Mouse (Mus musculus): Measurements from ENCODE around the gene Ctnnbl1. TPM values are rescaled to one million over a fixed set of nuclear protein-coding genes. Genes with fewer than 3 reads are reported as not detected.

The Ctnnbl1 gene
- polyA plus RNA-seq, 1 experiment from 2014 or later = 33.3 TPM

- no peak overlapping the region for H3K9ac ChIP-seq (ENCODE audit: low read length)
- no peaks in the 10 kb centered on the region for H3K9me3 ChIP-seq (replicated peaks; ENCODE audit: control insufficient read depth, low read length)
- no peaks in the 10 kb centered on the region for H3K36me3 ChIP-seq (ENCODE audit: control insufficient read depth, insufficient read depth)
- H3K27ac ChIP-seq (ENCODE audit: low read length) = no peak overlapping the region
- no peak overlapping the region for H3K4me2 ChIP-seq (ENCODE audit: low read depth, low read length)
- no peak overlapping the region for H3K4me3 ChIP-seq (ENCODE audit: low read length)
- H3K27me3 ChIP-seq (ENCODE audit: control insufficient read depth, insufficient read depth, low read length) = no peaks in the 10 kb centered on the region
- WGBS = 87% methylated on average over 8 of the region's 8 CpGs
- peaks cover 11% of the 10 kb centered on the region for H3K4me1 ChIP-seq (ENCODE audit: control insufficient read depth, insufficient read depth, low read length)
- no peak for ATAC-seq (replicated peaks; ENCODE audit: extremely low read depth, insufficient read depth, low FRiP score)
Observed at GRCm38 (mm10) chr2:157859046-157859701, 122.0 kb downstream of the Ctnnbl1 start.

GRCm38 (mm10) chr2:157861273-157861944 lies 124.2 kb downstream of the Ctnnbl1 start:
- no peak overlapping the region for H3K27ac ChIP-seq (ENCODE audit: low read length)
- ATAC-seq (replicated peaks; ENCODE audit: extremely low read depth, insufficient read depth, low FRiP score) = no peak; the same call in 1 of the 2 replicates
- no peaks in the 10 kb centered on the region for H3K27me3 ChIP-seq (ENCODE audit: control insufficient read depth, insufficient read depth, low read length)
- H3K36me3 ChIP-seq (ENCODE audit: control insufficient read depth, insufficient read depth) = no peaks in the 10 kb centered on the region
- H3K4me2 ChIP-seq (ENCODE audit: low read depth, low read length) = no peak overlapping the region
- H3K4me1 ChIP-seq (ENCODE audit: control insufficient read depth, insufficient read depth, low read length) = peaks cover 11% of the 10 kb centered on the region
- 38% methylated on average over 10 of the region's 10 CpGs for WGBS
- no peak overlapping the region for H3K9ac ChIP-seq (ENCODE audit: low read length)
- no peaks in the 10 kb centered on the region for H3K9me3 ChIP-seq (replicated peaks; ENCODE audit: control insufficient read depth, low read length)
- no peak overlapping the region for H3K4me3 ChIP-seq (ENCODE audit: low read length)

GRCm38 (mm10) chr2:157862306-157862705 lies 125.1 kb downstream of the Ctnnbl1 start:
- ATAC-seq (replicated peaks; ENCODE audit: extremely low read depth, insufficient read depth, low FRiP score) = no peak
- no peaks in the 10 kb centered on the region for H3K9me3 ChIP-seq (replicated peaks; ENCODE audit: control insufficient read depth, low read length)
- no peak overlapping the region for H3K4me3 ChIP-seq (ENCODE audit: low read length)
- H3K4me1 ChIP-seq (ENCODE audit: control insufficient read depth, insufficient read depth, low read length) = peaks cover 11% of the 10 kb centered on the region
- H3K27me3 ChIP-seq (ENCODE audit: control insufficient read depth, insufficient read depth, low read length) = no peaks in the 10 kb centered on the region
- 80% methylated on average over 10 of the region's 10 CpGs for WGBS
- no peak overlapping the region for H3K4me2 ChIP-seq (ENCODE audit: low read depth, low read length)
- no peak overlapping the region for H3K9ac ChIP-seq (ENCODE audit: low read length)
- H3K27ac ChIP-seq (ENCODE audit: low read length) = no peak overlapping the region
- no peaks in the 10 kb centered on the region for H3K36me3 ChIP-seq (ENCODE audit: control insufficient read depth, insufficient read depth)

- no peak for ATAC-seq (replicated peaks; ENCODE audit: extremely low read depth, insufficient read depth, low FRiP score)
- H3K4me3 ChIP-seq (ENCODE audit: low read length) = no peak overlapping the region
- 90% methylated on average over 3 of the region's 3 CpGs for WGBS
Observed at GRCm38 (mm10) chr2:157867126-157867525, 129.9 kb downstream of the Ctnnbl1 start.

GRCm38 (mm10) chr2:157870247-157870646 lies 133.0 kb downstream of the Ctnnbl1 start:
- Histone ChIP-seq H3K4me2 (ENCODE audit: low read depth, low read length) (no peak overlapping the region), H3K4me1 (ENCODE audit: control insufficient read depth, insufficient read depth, low read length) (no peaks in the 10 kb centered on the region), H3K9ac (ENCODE audit: low read length) (no peak overlapping the region), H3K4me3 (ENCODE audit: low read length) (no peak overlapping the region), H3K9me3 (replicated peaks; ENCODE audit: control insufficient read depth, low read length) (no peaks in the 10 kb centered on the region), H3K27ac (ENCODE audit: low read length) (no peak overlapping the region), H3K36me3 (ENCODE audit: control insufficient read depth, insufficient read depth) (peaks cover 3% of the 10 kb centered on the region), H3K27me3 (ENCODE audit: control insufficient read depth, insufficient read depth, low read length) (no peaks in the 10 kb centered on the region)
- no peak for ATAC-seq (replicated peaks; ENCODE audit: extremely low read depth, insufficient read depth, low FRiP score)
- 77% methylated on average over 6 of the region's 6 CpGs for WGBS

More at GRCm38 (mm10) chr2:157867126-157867525, 129.9 kb downstream of the Ctnnbl1 start:
- no peak overlapping the region for H3K27ac ChIP-seq (ENCODE audit: low read length)
- H3K9me3 ChIP-seq (replicated peaks; ENCODE audit: control insufficient read depth, low read length) = no peaks in the 10 kb centered on the region
- peaks cover 3% of the 10 kb centered on the region for H3K36me3 ChIP-seq (ENCODE audit: control insufficient read depth, insufficient read depth)
- H3K4me2 ChIP-seq (ENCODE audit: low read depth, low read length) = no peak overlapping the region
- peaks cover 3% of the 10 kb centered on the region; the same call in 1 of the 2 replicates for H3K4me1 ChIP-seq (ENCODE audit: control insufficient read depth, insufficient read depth, low read length)
- no peaks in the 10 kb centered on the region for H3K27me3 ChIP-seq (ENCODE audit: control insufficient read depth, insufficient read depth, low read length)
- no peak overlapping the region for H3K9ac ChIP-seq (ENCODE audit: low read length)

GRCm38 (mm10) chr2:157873223-157873622 lies 136.0 kb downstream of the Ctnnbl1 start:
- no peaks in the 10 kb centered on the region for H3K27me3 ChIP-seq (ENCODE audit: control insufficient read depth, insufficient read depth, low read length)
- no peak overlapping the region for H3K9ac ChIP-seq (ENCODE audit: low read length)
- H3K36me3 ChIP-seq (ENCODE audit: control insufficient read depth, insufficient read depth) = peaks cover 3% of the 10 kb centered on the region
- no peak for ATAC-seq (replicated peaks; ENCODE audit: extremely low read depth, insufficient read depth, low FRiP score)
- H3K4me2 ChIP-seq (ENCODE audit: low read depth, low read length) = no peak overlapping the region
- 71% methylated on average over 6 of the region's 6 CpGs for WGBS
- no peaks in the 10 kb centered on the region for H3K9me3 ChIP-seq (replicated peaks; ENCODE audit: control insufficient read depth, low read length)
- H3K4me3 ChIP-seq (ENCODE audit: low read length) = no peak overlapping the region
- no peaks in the 10 kb centered on the region for H3K4me1 ChIP-seq (ENCODE audit: control insufficient read depth, insufficient read depth, low read length)
- no peak overlapping the region for H3K27ac ChIP-seq (ENCODE audit: low read length)

GRCm38 (mm10) chr2:157873691-157874090 lies 136.5 kb downstream of the Ctnnbl1 start:
- Histone ChIP-seq H3K4me1 (ENCODE audit: control insufficient read depth, insufficient read depth, low read length) (no peaks in the 10 kb centered on the region), H3K36me3 (ENCODE audit: control insufficient read depth, insufficient read depth) (peaks cover 3% of the 10 kb centered on the region), H3K4me3 (ENCODE audit: low read length) (no peak overlapping the region), H3K4me2 (ENCODE audit: low read depth, low read length) (no peak overlapping the region), H3K27ac (ENCODE audit: low read length) (no peak overlapping the region), H3K9me3 (replicated peaks; ENCODE audit: control insufficient read depth, low read length) (no peaks in the 10 kb centered on the region), H3K27me3 (ENCODE audit: control insufficient read depth, insufficient read depth, low read length) (no peaks in the 10 kb centered on the region), H3K9ac (ENCODE audit: low read length) (no peak overlapping the region)
- 74% methylated on average over 1 of the region's 1 CpGs for WGBS
- ATAC-seq (replicated peaks; ENCODE audit: extremely low read depth, insufficient read depth, low FRiP score) = no peak

- WGBS = 79% methylated on average over 8 of the region's 8 CpGs
- no peak overlapping the region for H3K4me2 ChIP-seq (ENCODE audit: low read depth, low read length)
- no peaks in the 10 kb centered on the region for H3K27me3 ChIP-seq (ENCODE audit: control insufficient read depth, insufficient read depth, low read length)
- ATAC-seq (replicated peaks; ENCODE audit: extremely low read depth, insufficient read depth, low FRiP score) = no peak
- H3K9me3 ChIP-seq (replicated peaks; ENCODE audit: control insufficient read depth, low read length) = no peaks in the 10 kb centered on the region
- no peak overlapping the region for H3K27ac ChIP-seq (ENCODE audit: low read length)
- H3K9ac ChIP-seq (ENCODE audit: low read length) = no peak overlapping the region
- no peak overlapping the region for H3K4me3 ChIP-seq (ENCODE audit: low read length)
- H3K36me3 ChIP-seq (ENCODE audit: control insufficient read depth, insufficient read depth) = peaks cover 3% of the 10 kb centered on the region
- no peaks in the 10 kb centered on the region for H3K4me1 ChIP-seq (ENCODE audit: control insufficient read depth, insufficient read depth, low read length)
Observed at GRCm38 (mm10) chr2:157875111-157875510, 137.9 kb downstream of the Ctnnbl1 start.

GRCm38 (mm10) chr2:157877394-157877793 lies 140.2 kb downstream of the Ctnnbl1 start:
- Histone ChIP-seq H3K27me3 (ENCODE audit: control insufficient read depth, insufficient read depth, low read length) (no peaks in the 10 kb centered on the region), H3K4me1 (ENCODE audit: control insufficient read depth, insufficient read depth, low read length) (0 out of 2 replicates have a peak, but pooled peaks cover 3% of the 10 kb centered on the region), H3K27ac (ENCODE audit: low read length) (no peak overlapping the region), H3K9ac (ENCODE audit: low read length) (no peak overlapping the region), H3K4me3 (ENCODE audit: low read length) (no peak overlapping the region), H3K9me3 (replicated peaks; ENCODE audit: control insufficient read depth, low read length) (no peaks in the 10 kb centered on the region), H3K36me3 (ENCODE audit: control insufficient read depth, insufficient read depth) (no peaks in the 10 kb centered on the region), H3K4me2 (ENCODE audit: low read depth, low read length) (no peak overlapping the region)
- no peak for ATAC-seq (replicated peaks; ENCODE audit: extremely low read depth, insufficient read depth, low FRiP score)
- WGBS = 89% methylated on average over 3 of the region's 3 CpGs

Data from heart, embryonic 16.5 days (tissue).